Mouse (Mus musculus) CH12.LX (cell line): ENCODE measurements around the gene Lmna. TPM values are rescaled to one million over a fixed set of nuclear protein-coding genes. Genes with fewer than 3 reads are reported as not detected.

ENCODE experiments used
- DNase-seq: peaks from one replicate; pipeline ENCODE4 v3.0.0-alpha.2; 2013; ENCODE audit errors: extremely low read depth
- H3K27ac ChIP-seq: 2 replicates; pipeline ENCODE4 v1.5.1; 2012; ENCODE audit warnings: low read depth, mild to moderate bottlenecking, control low read depth, moderate library complexity; ENCODE audit not compliant: insufficient read depth
- H3K27me3 ChIP-seq: replicated peaks from 2 replicates; pipeline ENCODE3; 2012; ENCODE audit warnings: inconsistent platforms
- H3K36me3 ChIP-seq, 2 experiments: replicated peaks in 1 of 2; 2 replicates each; pipeline versions ENCODE3 to v1.6.1; 2012; ENCODE audit warnings: inconsistent platforms in 1 of 2, low read length in 1 of 2, mild to moderate bottlenecking in 1 of 2, mixed read lengths in 1 of 2, moderate library complexity in 1 of 2; ENCODE audit not compliant: control insufficient read depth in 1 of 2, insufficient read depth in 1 of 2
- H3K4me1 ChIP-seq, 2 experiments: 2 replicates each; pipeline ENCODE4 v1.6.1; 2012; ENCODE audit warnings: inconsistent platforms in 1 of 2, moderate library complexity in 1 of 2; ENCODE audit not compliant: insufficient read depth in 2 of 2, control insufficient read depth in 1 of 2
- H3K4me2 ChIP-seq: 2 replicates; pipeline ENCODE4 v1.6.1; 2012; ENCODE audit warnings: low read depth, mild to moderate bottlenecking, control low read depth; ENCODE audit not compliant: poor library complexity, insufficient read depth, severe bottlenecking
- H3K4me3 ChIP-seq, 3 experiments: fragments of 150-350 bp in 1 of 3; sonication (generic) in 1 of 3; replicated peaks in 1 of 3; 2 replicates each; pipeline versions ENCODE3 to v1.5.1; 2011 to 2012; ENCODE audit warnings: low read depth in 2 of 3, low read length in 2 of 3, mild to moderate bottlenecking in 2 of 3, moderate library complexity in 2 of 3, control low read depth in 1 of 3, improper control_type of control experiment in 1 of 3, inconsistent platforms in 1 of 3, mixed read lengths in 1 of 3; ENCODE audit not compliant: poor library complexity in 1 of 3
- H3K79me2 ChIP-seq: replicated peaks from 2 replicates; pipeline ENCODE4 v1.6.1; 2012; ENCODE audit warnings: mild to moderate bottlenecking, moderate library complexity; ENCODE audit not compliant: control insufficient read depth, poor library complexity, insufficient read depth, severe bottlenecking; ENCODE audit errors: extremely low read depth
- H3K9ac ChIP-seq: 2 replicates; pipeline ENCODE4 v1.6.1; 2012; ENCODE audit warnings: low read depth, mild to moderate bottlenecking, control low read depth, moderate library complexity; ENCODE audit not compliant: insufficient read depth
- H3K9me3 ChIP-seq: replicated peaks from 2 replicates; pipeline ENCODE3; 2012; ENCODE audit warnings: low read length, inconsistent platforms, mixed read lengths
- CHD1 ChIP-seq: IDR thresholded peaks from 2 replicates; pipeline ENCODE4 v1.6.1; 2012; ENCODE audit warnings: low read depth, low read length, improper control_type of control experiment, inconsistent platforms
- CTCF ChIP-seq, 2 experiments: IDR thresholded peaks in 1 of 2; conservative IDR thresholded peaks in 1 of 2; 2 replicates each; pipeline ENCODE4 v1.5.1; 2011 to 2012; ENCODE audit warnings: low read depth in 2 of 2, low read length in 2 of 2, improper control_type of control experiment in 1 of 2, inconsistent platforms in 1 of 2, mild to moderate bottlenecking in 1 of 2, moderate library complexity in 1 of 2
- E2F4 ChIP-seq: IDR thresholded peaks from 2 replicates; pipeline ENCODE4 v1.6.1; 2011; ENCODE audit warnings: low read depth, low read length, improper control_type of control experiment; ENCODE audit not compliant: insufficient replicate concordance
- ELF1 ChIP-seq: IDR thresholded peaks from 2 replicates; pipeline ENCODE4 v1.6.1; 2014; ENCODE audit warnings: low read depth, mild to moderate bottlenecking, inconsistent platforms, low read length, improper control_type of control experiment
- EP300 ChIP-seq: IDR thresholded peaks from 2 replicates; pipeline ENCODE4 v1.6.1; 2011; ENCODE audit warnings: low read length, improper control_type of control experiment
- GABPA ChIP-seq: IDR thresholded peaks from 2 replicates; pipeline ENCODE4 v1.6.1; 2012; ENCODE audit warnings: low read depth, low read length, improper control_type of control experiment, inconsistent platforms; ENCODE audit not compliant: insufficient replicate concordance
- HCFC1 ChIP-seq: IDR thresholded peaks from 2 replicates; pipeline ENCODE4 v1.6.1; 2012; ENCODE audit warnings: low read depth, mild to moderate bottlenecking, inconsistent platforms, low read length, improper control_type of control experiment
- IRF4 ChIP-seq: IDR thresholded peaks from 2 replicates; pipeline ENCODE4 v1.6.1; 2014; ENCODE audit warnings: low read depth, mild to moderate bottlenecking, inconsistent platforms, low read length, improper control_type of control experiment
- JUND ChIP-seq: conservative IDR thresholded peaks from 2 replicates; pipeline ENCODE4 v1.6.1; 2011; ENCODE audit warnings: low read depth, low read length, improper control_type of control experiment
- MEF2A ChIP-seq: IDR thresholded peaks from 2 replicates; pipeline ENCODE4 v1.6.1; 2014; ENCODE audit warnings: low read depth, mild to moderate bottlenecking, inconsistent platforms, low read length, improper control_type of control experiment, borderline replicate concordance
- MXI1 ChIP-seq: IDR thresholded peaks from 2 replicates; pipeline ENCODE4 v1.6.1; 2011; ENCODE audit warnings: mild to moderate bottlenecking, low read depth, low read length, improper control_type of control experiment
- NELFE ChIP-seq: IDR thresholded peaks from 2 replicates; pipeline ENCODE4 v1.6.1; 2011; ENCODE audit warnings: low read depth, low read length, improper control_type of control experiment
- PAX5 ChIP-seq: IDR thresholded peaks from 2 replicates; pipeline ENCODE4 v1.6.1; 2012; ENCODE audit warnings: low read length, inconsistent platforms, mixed read lengths
- POLR2A ChIP-seq: IDR thresholded peaks from 2 replicates; pipeline ENCODE4 v1.6.1; 2011; ENCODE audit warnings: low read depth, mild to moderate bottlenecking, improper control_type of control experiment, low read length
- POLR2AphosphoS2 ChIP-seq: IDR thresholded peaks from 2 replicates; pipeline ENCODE4 v1.6.1; 2011; ENCODE audit warnings: low read depth, low read length, improper control_type of control experiment
- RAD21 ChIP-seq: IDR thresholded peaks from 2 replicates; pipeline ENCODE4 v1.6.1; 2011; ENCODE audit warnings: low read depth, mild to moderate bottlenecking, low read length, improper control_type of control experiment, moderate library complexity
- SIN3A ChIP-seq: IDR thresholded peaks from 2 replicates; pipeline ENCODE4 v1.6.1; 2012; ENCODE audit warnings: low read length, improper control_type of control experiment, inconsistent platforms
- ZKSCAN1 ChIP-seq: IDR thresholded peaks from 2 replicates; pipeline ENCODE4 v1.6.1; 2012; ENCODE audit warnings: low read depth, inconsistent platforms, low read length, improper control_type of control experiment, borderline replicate concordance
- ZMIZ1 ChIP-seq: IDR thresholded peaks from 2 replicates; pipeline ENCODE4 v1.6.1; 2012; ENCODE audit warnings: low read depth, mild to moderate bottlenecking, inconsistent platforms, low read length, improper control_type of control experiment
- ZNF384 ChIP-seq: IDR thresholded peaks from 2 replicates; pipeline ENCODE4 v1.6.1; 2012; ENCODE audit warnings: low read depth, low read length, improper control_type of control experiment, inconsistent platforms
- dilution Hi-C: fragments of 300-500 bp; cut with MboI; formaldehyde crosslinking; loops from 2 replicates; pipeline ENCODE4 v1.14.3; 2020; ENCODE audit warnings: low sequenced_read_pairs; ENCODE audit not compliant: extremely low pct_unique_long_range_greater_than_20kb, extremely low pct_ligation_motif_present
- in situ Hi-C: fragments of 300-500 bp; cut with MboI; formaldehyde crosslinking; loops from 3 replicates; pipeline ENCODE4 v1.14.3; 2019; ENCODE audit warnings: low sequenced_read_pairs, low pct_ligation_motif_present, low pct_unique_long_range_greater_than_20kb, mixed read lengths
- polyA plus RNA-seq: library from polyadenylated mRNA; unstranded; fragments of >175 nt; gene quantifications from 2 replicates; pipeline ENCODE4 v1.2.1, GENCODE M21; 2012; ENCODE audit warnings: low read depth; ENCODE audit not compliant: insufficient read length
- total RNA-seq, 2 experiments: library from RNA; depleted of rRNA; stranded (reverse); fragments of 300-350 nt in 1 of 2; fragments of >200 nt in 1 of 2; gene quantifications; 2 replicates each; pipeline ENCODE4 v1.2.3; 2012 to 2014

Gene Lmna
- total and polyA plus RNA-seq, 3 experiments, result 16.1 to 67.7 (median 17.2) TPM

- peaks cover 0 to 12% of the 10 kb centered on the region in 2 experiments for H3K36me3 ChIP-seq
- H3K27me3 ChIP-seq, result no peaks in the 10 kb centered on the region
- TF ChIP-seq RAD21 (no peak), IRF4 (no peak), ZMIZ1 (no peak), CHD1 (no peak), EP300 (no peak), PAX5 (no peak), HCFC1 (no peak), E2F4 (no peak), ZKSCAN1 (no peak), POLR2A (no peak), NELFE (no peak), JUND (no peak), ELF1 (no peak), MEF2A (no peak), GABPA (no peak), POLR2AphosphoS2 (no peak), SIN3A (no peak), ZNF384 (no peak)
- peaks cover 24 to 48% of the 10 kb centered on the region in 2 experiments for H3K4me1 ChIP-seq
- no peak overlapping the region for H3K4me2 ChIP-seq
- DNase-seq, result no peak
- dilution Hi-C loops (no loop called here), in situ Hi-C loops (no loop called here)
- no peaks in the 10 kb centered on the region for H3K9me3 ChIP-seq
- no peak overlapping the region for H3K9ac ChIP-seq
- H3K79me2 ChIP-seq, result no peaks in the 10 kb centered on the region
- no peak overlapping the region for H3K27ac ChIP-seq
- H3K4me3 ChIP-seq, result no peak overlapping the region
Measured at GRCm38 (mm10) chr3:88494836-88495628, 14.7 kb downstream of the Lmna start.

GRCm38 (mm10) chr3:88493706-88494582 lies 15.8 kb downstream of the Lmna start:
- dilution Hi-C loops (no loop called here), in situ Hi-C loops (no loop called here)
- no peak overlapping the region for H3K9ac ChIP-seq
- H3K36me3 ChIP-seq, result peaks cover 0 to 12% of the 10 kb centered on the region in 2 experiments
- no peak overlapping the region for H3K4me3 ChIP-seq
- H3K27me3 ChIP-seq, result no peaks in the 10 kb centered on the region
- H3K27ac ChIP-seq, result no peak overlapping the region
- TF ChIP-seq PAX5 (no peak), RAD21 (no peak), SIN3A (no peak), MXI1 (no peak), MEF2A (no peak), NELFE (no peak), POLR2AphosphoS2 (no peak), CTCF (conservative IDR thresholded peaks at IDR 0.05 in 1 of 2, IDR thresholded peaks at IDR 0.05 in 1 of 2; ENCODE audit: low read depth in 2 of 2, low read length in 2 of 2) (no peak)
- no peak overlapping the region for H3K4me2 ChIP-seq
- H3K4me1 ChIP-seq, result peaks cover 31 to 59% of the 10 kb centered on the region in 2 experiments
- DNase-seq, result no peak
- no peaks in the 10 kb centered on the region for H3K9me3 ChIP-seq
- H3K79me2 ChIP-seq, result no peaks in the 10 kb centered on the region
